27 mouse cellular contexts compared by ENCODE assay signal in the genomic region with DNA sequence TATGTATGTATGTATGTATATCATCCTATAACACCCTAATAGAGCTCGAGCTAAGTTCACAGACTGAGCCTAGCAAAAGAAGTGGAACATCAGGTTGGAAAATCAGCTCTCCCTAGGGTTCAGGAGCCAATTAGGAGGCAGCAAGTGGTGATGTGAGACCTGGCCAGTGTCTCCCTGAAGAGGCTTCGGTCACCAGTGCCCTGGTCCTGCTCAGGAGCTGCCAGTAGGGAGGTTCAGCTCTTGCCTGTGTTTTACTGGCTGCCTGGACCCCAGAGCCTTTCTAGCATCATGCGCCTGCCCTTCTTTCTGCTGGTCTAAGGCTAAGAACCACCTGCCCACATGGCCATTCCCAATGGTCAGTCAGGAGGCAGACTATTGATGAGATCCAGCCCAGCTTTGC. TPM values are rescaled to one million over a fixed set of nuclear protein-coding genes. Genes with fewer than 3 reads are reported as not detected.
A peak's percentile ranks its signal among the peaks of the same experiment; 100 is the strongest.
DNase-seq lines count a peak whose midpoint lies in the region; ATAC-seq and TF ChIP-seq lines count a peak whose summit lies in the region.
"Had no signal": no experiment of that assay in that cellular context is flagged by ENCODE, and none has a peak within 500 bp of the region (broad histone marks: within the 10 kb centered on the region; RNA-seq: fewer than 3 reads in every experiment).

No protein-coding gene starts in this region.

- H3K36me3 ChIP-seq in lung, embryonic 15.5 days = no peaks in the 10 kb centered on the region
- no peaks in the 10 kb centered on the region for H3K36me3 ChIP-seq in lung, postnatal 0 days (ENCODE audit: insufficient read depth, low read length)
- H3K36me3 ChIP-seq: embryonic facial prominence, embryonic 10.5 days; embryonic facial prominence, embryonic 12.5 days; forebrain, embryonic 15.5 days; G1E had no signal

- H3K27ac ChIP-seq in layer of hippocampus, adult 2 months = peak overlapping the region; percentile 53; the same call in 1 of the 2 replicates
- H3K27ac ChIP-seq in lung, embryonic 15.5 days = peak overlapping the region; percentile 62; the same call in 1 of the 2 replicates
- no peak overlapping the region for H3K27ac ChIP-seq in lung, postnatal 0 days (ENCODE audit: low read length)
- peak overlapping the region; percentile 16 for H3K27ac ChIP-seq in cortical plate, adult 2 months (ENCODE audit: insufficient read depth, low read length)
- H3K27ac ChIP-seq: embryonic facial prominence, embryonic 10.5 days; embryonic facial prominence, embryonic 12.5 days; forebrain, embryonic 13.5 days; forebrain, embryonic 15.5 days had no signal

- intact Hi-C loops in heart, postnatal 36 days (cut with DNase I) = no loop called here

- no peak overlapping the region for H3K9ac ChIP-seq in lung, embryonic 15.5 days
- H3K9ac ChIP-seq in lung, postnatal 0 days (replicated peaks; ENCODE audit: low read depth) = no peak overlapping the region
- H3K9ac ChIP-seq: embryonic facial prominence, embryonic 12.5 days; forebrain, embryonic 13.5 days; forebrain, embryonic 15.5 days had no signal

- H3K4me2 ChIP-seq in lung, embryonic 15.5 days = no peak overlapping the region
- no peak overlapping the region for H3K4me2 ChIP-seq in lung, postnatal 0 days (replicated peaks; ENCODE audit: low read depth, low read length)
- H3K4me2 ChIP-seq: embryonic facial prominence, embryonic 12.5 days; forebrain, embryonic 13.5 days; forebrain, embryonic 15.5 days had no signal

- peaks cover 51% of the 10 kb centered on the region for H3K4me1 ChIP-seq in lung, embryonic 15.5 days
- peaks cover 28% of the 10 kb centered on the region for H3K4me1 ChIP-seq in lung, postnatal 0 days (ENCODE audit: insufficient read depth, low read depth, low read length)
- peaks cover 31% of the 10 kb centered on the region for H3K4me1 ChIP-seq in cortical plate, adult 2 months (ENCODE audit: control insufficient read depth, insufficient read depth, low read length)
- H3K4me1 ChIP-seq: embryonic facial prominence, embryonic 12.5 days; forebrain, embryonic 13.5 days; forebrain, embryonic 15.5 days had no signal

- DNase-seq in heart, adult 11 months = peak; percentile 72
- DNase-seq in heart, postnatal 36 days = no peak
- DNase-seq in layer of hippocampus, adult 2 months (ENCODE audit: low spot score in 2 of 2) = no peak
- DNase-seq in layer of hippocampus, adult 11-12 months (ENCODE audit: low spot score) = no peak
- no peak for DNase-seq in lung, postnatal 0 days (ENCODE audit: low spot score)
- DNase-seq in adrenal gland, adult 18-20 months (ENCODE audit: low spot score in 2 of 2) = no peak
- DNase-seq: adrenal gland, adult 2 months; adrenal gland, postnatal 10 days; adrenal gland, postnatal 25 days; B cell, adult 2 months; cerebellum, adult 11 months; cerebellum, adult 18-20 months; cerebellum, adult 8-10 months; cerebellum, adult 9-11 months; cerebellum, postnatal 14 days; cerebellum, postnatal 36 days had no signal

- no peak for TF ChIP-seq POLR2A in cortical plate, adult 2 months (IDR thresholded peaks at IDR 0.05; ENCODE audit: extremely low read depth, insufficient read depth, low read length)

- H3K9me3 ChIP-seq in lung, embryonic 15.5 days = no peaks in the 10 kb centered on the region
- no peaks in the 10 kb centered on the region for H3K9me3 ChIP-seq in lung, postnatal 0 days (ENCODE audit: low read length)
- H3K9me3 ChIP-seq: embryonic facial prominence, embryonic 12.5 days; forebrain, embryonic 13.5 days; forebrain, embryonic 15.5 days; G1E had no signal

- no peak for TF ChIP-seq EP300 in lung, postnatal 0 days (IDR thresholded peaks at IDR 0.05)

- H3K4me3 ChIP-seq in layer of hippocampus, adult 2 months = no peak overlapping the region
- H3K4me3 ChIP-seq in lung, embryonic 15.5 days = no peak overlapping the region
- H3K4me3 ChIP-seq in lung, postnatal 0 days (ENCODE audit: low read depth, low read length) = no peak overlapping the region
- H3K4me3 ChIP-seq in cortical plate, adult 2 months (ENCODE audit: insufficient read depth, low read length) = no peak overlapping the region
- H3K4me3 ChIP-seq: embryonic facial prominence, embryonic 10.5 days; embryonic facial prominence, embryonic 12.5 days; forebrain, embryonic 13.5 days; forebrain, embryonic 15.5 days had no signal

- TF ChIP-seq CTCF in layer of hippocampus, adult 2 months (conservative IDR thresholded peaks at IDR 0.05) = no peak
- no peak for TF ChIP-seq CTCF in lung, postnatal 0 days (IDR thresholded peaks at IDR 0.05)
- TF ChIP-seq CTCF in cortical plate, adult 2 months (IDR thresholded peaks at IDR 0.05; ENCODE audit: extremely low read depth, insufficient read depth, low read length) = no peak

- ATAC-seq in lung, embryonic 15.5 days (ENCODE audit: borderline replicate concordance, extremely low read depth, low FRiP score, low TSS enrichment) = no peak
- ATAC-seq in lung, postnatal 0 days = no peak
- ATAC-seq: activated CD4-positive, CD25-positive, alpha-beta regulatory T cell, adult 4 months; CD4-positive, CD25-positive, alpha-beta regulatory T cell, adult 4 months; forebrain, embryonic 13.5 days; forebrain, embryonic 15.5 days; Patski had no signal

- 76% methylated on average over 3 of the region's 3 CpGs for WGBS in lung, embryonic 15.5 days
- WGBS in lung, postnatal 0 days = 63% methylated on average over 3 of the region's 3 CpGs

- H3K27me3 ChIP-seq in lung, embryonic 15.5 days = no peaks in the 10 kb centered on the region
- H3K27me3 ChIP-seq in lung, postnatal 0 days (replicated peaks; ENCODE audit: insufficient read depth, low read length) = no peaks in the 10 kb centered on the region
- H3K27me3 ChIP-seq: embryonic facial prominence, embryonic 12.5 days; forebrain, embryonic 13.5 days; forebrain, embryonic 15.5 days; Patski had no signal

RNA-seq across cellular contexts. Expression of gene Rasgef1a, which starts 35.3 kb away (rescaled TPM):
- under 1 TPM; 0.11 to 0.22 TPM for total RNA-seq in heart, postnatal 36 days (2021)
- total RNA-seq in layer of hippocampus, adult 2 months (2021) = 100 to 1,000 TPM; 216 to 231 TPM
- polyA plus RNA-seq in lung, embryonic 15.5 days (2015; fragmentation: Nextera tagmentation; extraction: Ambion mirVana) = 3.0 and 4.4 TPM in 2 replicates
- polyA plus RNA-seq in lung, postnatal 0 days (2015; fragmentation: Nextera tagmentation; extraction: Ambion mirVana) = 26.3 and 35.2 TPM in 2 replicates
- 160 and 164 TPM in 2 replicates for polyA plus RNA-seq in cortical plate, adult 2 months (2012; rRNA removed)
- under 1 TPM; 0.29 to 0.30 TPM for total RNA-seq in adrenal gland, adult 18-20 months (2021)
- total RNA-seq: common myeloid progenitor, adult 5-6 weeks had no signal
- polyA plus RNA-seq: G1E had no signal

Comparison
In these comparisons a context has a peak if more than half of its experiments do, and no peak if none do; other contexts are left out.
1. RNA of gene Rasgef1a, which starts 35.3 kb away (total RNA-seq): 216 to 231 TPM in layer of hippocampus, adult 2 months; 0.29 to 0.30 TPM in adrenal gland, adult 18-20 months and 0.11 to 0.22 TPM in heart, postnatal 36 days; every median in the first group is over 100 times any median in the second.